Mouse (Mus musculus) thymus, postnatal 0 days (tissue): Measurements from ENCODE around the gene Polk. TPM values are rescaled to one million over a fixed set of nuclear protein-coding genes. Genes with fewer than 3 reads are reported as not detected.

Experiments
- polyA plus RNA-seq: library from polyadenylated mRNA; unstranded; fragments of >200 nt; fragmentation: Nextera tagmentation; extraction: Ambion mirVana; gene quantifications from 2 replicates; pipeline ENCODE4 v1.2.1, GENCODE M21; 2015

Gene Polk
- polyA plus RNA-seq, 1 experiment from 2014 or later = 7.2 TPM

Other genes starting within 250 kb of the Polk start
- gene Poc5, start 154.3 kb downstream of the Polk start, polyA plus RNA-seq = 15.8 and 23.3 TPM in 2 replicates
- gene Ankdd1b, start 71.4 kb downstream of the Polk start, polyA plus RNA-seq = 0.10 TPM in 1 of 2 replicates, not detected in the other
- not detected in 2 replicates for gene Gm17622, start 51.8 kb downstream of the Polk start, polyA plus RNA-seq
- gene Col4a3bp, start within 50 bp of the Polk start, polyA plus RNA-seq = 7.6 and 9.0 TPM in 2 replicates
- gene Hmgcr, start 128.4 kb upstream of the Polk start, polyA plus RNA-seq = 61.6 and 62.3 TPM in 2 replicates
- gene Ankrd31, start 205.7 kb upstream of the Polk start, polyA plus RNA-seq = 0.03 TPM in 1 of 2 replicates, not detected in the other